Mouse (Mus musculus): Measurements from ENCODE around the gene Scp2d1.
"Not testable (repeated sequence)": the region's sequence is repeated elsewhere in the genome, so short reads cannot be mapped to it uniquely, and the experiment has no call there.

The Scp2d1 gene

GRCm38 (mm10) chr2:144823356-144823755 lies at the start of gene Scp2d1:
Gene Scp2d1 (plus strand): TSS chr2:144823656.
- DNase-seq (ENCODE audit: low spot score in 2 of 2) = not testable (repeated sequence)

- DNase-seq (ENCODE audit: low spot score in 2 of 2) = no peak
These were observed 48.8 kb upstream of the Scp2d1 start for GRCm38 (mm10) chr2:144774636-144775160.

- DNase-seq (ENCODE audit: low spot score in 2 of 2) = no peak
These were observed 47.8 kb upstream of the Scp2d1 start for GRCm38 (mm10) chr2:144775626-144776025.

GRCm38 (mm10) chr2:144779263-144779662 lies 44.2 kb upstream of the Scp2d1 start:
- DNase-seq (ENCODE audit: low spot score in 2 of 2) = no peak

GRCm38 (mm10) chr2:144780731-144781130 lies 42.7 kb upstream of the Scp2d1 start:
- DNase-seq (ENCODE audit: low spot score in 2 of 2) = no peak

- no peak for DNase-seq (ENCODE audit: low spot score in 2 of 2)
These were observed 41.6 kb upstream of the Scp2d1 start for GRCm38 (mm10) chr2:144781871-144782270.

GRCm38 (mm10) chr2:144782481-144782880 lies 41.0 kb upstream of the Scp2d1 start:
- DNase-seq (ENCODE audit: low spot score in 2 of 2) = no peak

- DNase-seq (ENCODE audit: low spot score in 2 of 2) = no peak
These were observed 40.3 kb upstream of the Scp2d1 start for GRCm38 (mm10) chr2:144783190-144783589.

- DNase-seq (ENCODE audit: low spot score in 2 of 2) = no peak
These were observed 39.6 kb upstream of the Scp2d1 start for GRCm38 (mm10) chr2:144783831-144784230.

GRCm38 (mm10) chr2:144791671-144792294 lies 31.7 kb upstream of the Scp2d1 start:
- DNase-seq (ENCODE audit: low spot score in 2 of 2) = no peak

- no peak for DNase-seq (ENCODE audit: low spot score in 2 of 2)
These were observed 25.9 kb upstream of the Scp2d1 start for GRCm38 (mm10) chr2:144797515-144797914.

- DNase-seq (ENCODE audit: low spot score in 2 of 2) = no peak
These were observed 15.4 kb upstream of the Scp2d1 start for GRCm38 (mm10) chr2:144807766-144808754.

- no peak for DNase-seq (ENCODE audit: low spot score in 2 of 2)
These were observed 5.1 kb downstream of the Scp2d1 start for GRCm38 (mm10) chr2:144828457-144828985.

- no peak for DNase-seq (ENCODE audit: low spot score in 2 of 2)
These were observed 13.3 kb downstream of the Scp2d1 start for GRCm38 (mm10) chr2:144836667-144837311.

GRCm38 (mm10) chr2:144837312-144837679 lies 13.8 kb downstream of the Scp2d1 start:
- DNase-seq (ENCODE audit: low spot score in 2 of 2) = no peak

- no peak for DNase-seq (ENCODE audit: low spot score in 2 of 2)
These were observed 45.4 kb downstream of the Scp2d1 start for GRCm38 (mm10) chr2:144868827-144869226.
